Mouse (Mus musculus): ENCODE measurements around the gene Pnpla8. TPM values are rescaled to one million over a fixed set of nuclear protein-coding genes. Genes with fewer than 3 reads are reported as not detected.

Gene Pnpla8
- 59.8 TPM for polyA plus RNA-seq (2015; fragmentation: Illumina TruSeq; extraction: RNeasy Lipid Tissue Mini Kit (QIAGEN cat#74804); ENCODE audit: insufficient read depth, low replicate concordance)

DNA sequence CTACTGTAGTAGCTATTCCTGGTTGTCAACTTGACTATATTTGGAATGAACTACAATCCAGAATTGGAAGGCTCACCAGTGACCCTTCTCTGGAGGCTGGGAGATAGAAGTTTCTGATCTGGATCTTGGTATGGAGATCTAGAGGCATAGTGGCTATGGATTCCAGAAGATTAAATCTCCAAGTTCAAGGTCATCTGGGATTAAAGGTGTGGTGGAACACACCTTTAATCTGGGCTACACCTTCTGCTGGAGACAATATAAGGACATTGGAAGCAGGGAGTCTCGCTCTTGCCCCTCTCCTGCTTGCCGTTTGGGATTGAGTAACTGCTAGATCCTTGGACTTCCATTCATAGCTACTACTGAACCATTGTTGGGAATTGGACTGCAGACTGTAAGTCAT lies at the start of gene Pnpla8:
TSS of gene Pnpla8 (plus strand) at position 301 of the 400 bp plus-strand sequence.

DNA sequence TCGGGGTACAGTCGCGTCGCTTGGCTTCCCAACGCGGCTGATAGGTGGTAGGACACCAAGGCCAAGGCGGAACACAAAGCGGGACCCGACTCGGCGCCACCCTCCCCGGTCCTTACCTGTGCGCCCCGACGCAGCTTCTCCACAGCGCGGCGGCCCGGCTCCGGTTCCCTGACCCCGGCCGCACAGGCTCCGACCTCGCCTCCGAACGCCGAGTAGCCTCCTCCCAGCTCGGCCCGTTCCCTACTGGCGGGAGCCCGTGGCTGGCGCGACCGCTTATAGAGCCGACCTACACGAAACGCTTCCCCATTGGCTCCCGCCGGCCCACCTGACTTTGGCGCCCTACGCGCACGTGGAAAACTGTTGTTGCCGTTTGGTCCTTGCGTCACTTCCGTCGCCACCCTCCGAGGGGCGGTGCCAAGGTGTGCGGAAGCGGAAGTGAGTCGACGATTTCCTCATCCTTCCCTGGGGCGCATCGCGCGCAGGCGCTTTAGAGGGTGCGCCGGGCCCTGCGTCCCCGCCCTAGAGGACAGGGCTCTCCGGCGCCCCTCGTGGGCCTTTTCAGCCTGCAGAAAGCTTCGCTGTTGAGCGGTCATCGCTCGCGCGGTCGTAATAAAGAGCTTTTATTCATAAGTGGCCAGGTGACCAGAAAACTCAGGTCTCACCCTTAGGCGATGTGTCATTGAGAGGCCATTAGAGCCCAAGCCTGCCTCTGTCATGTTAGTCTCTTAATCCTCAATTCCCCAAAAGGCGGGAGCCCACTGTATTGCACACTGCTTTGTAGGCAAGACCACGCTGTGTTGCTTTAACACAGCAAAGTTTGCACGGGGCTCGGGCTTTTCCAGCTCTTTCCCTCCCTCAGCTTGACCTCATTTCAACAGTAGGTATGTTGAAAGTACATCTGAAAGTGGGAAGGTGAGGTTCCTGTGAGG lies 11.1 kb upstream of the Pnpla8 start, which contains the start of gene Dnajb9:
TSS of gene Dnajb9 (minus strand) at position 503 of the 929 bp plus-strand sequence.

DNA sequence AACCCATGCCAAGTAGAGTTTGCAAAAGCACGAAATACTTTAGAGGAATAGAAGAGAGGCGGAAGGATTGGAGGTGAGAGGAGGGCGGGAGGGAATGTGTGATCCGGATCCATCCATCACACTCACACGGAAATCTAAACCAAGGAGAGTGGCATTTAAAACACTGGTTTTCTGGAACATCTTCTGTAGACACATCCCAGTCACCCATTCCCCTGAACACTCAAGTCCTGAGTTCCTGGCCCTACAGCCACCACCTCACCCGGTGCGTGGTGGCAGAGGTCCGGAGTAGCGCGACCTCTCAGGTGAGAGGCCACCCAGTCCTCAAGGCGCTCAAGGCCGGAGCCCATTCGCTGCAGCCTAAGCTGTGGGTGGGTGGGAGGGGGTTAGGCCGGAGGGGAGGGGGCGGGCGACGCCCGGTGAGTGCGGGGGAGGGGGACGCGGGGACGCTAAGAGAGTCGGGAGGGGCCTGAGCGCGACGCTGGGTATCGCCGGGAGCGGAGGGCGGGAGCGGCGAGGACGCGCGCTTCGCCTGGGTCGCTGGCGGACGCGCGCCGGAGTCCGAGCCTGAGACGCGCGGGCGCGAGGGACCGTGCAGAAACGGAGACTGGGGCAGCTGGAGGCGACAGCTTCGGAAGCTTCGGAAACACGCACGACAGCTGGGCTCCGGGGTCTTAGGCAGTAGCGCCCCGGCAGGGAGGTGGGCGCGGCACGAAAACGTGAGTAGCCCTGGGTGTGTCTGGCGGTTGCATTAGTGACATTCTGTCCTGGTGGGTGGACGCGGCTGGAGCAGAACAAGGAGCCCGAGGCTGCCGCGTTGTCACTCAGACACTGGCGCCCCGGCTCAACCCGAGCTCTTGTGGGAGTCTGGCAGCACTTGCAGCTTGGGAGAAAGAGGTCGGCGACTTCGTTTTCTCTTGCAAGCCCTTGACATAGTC lies 107.5 kb downstream of the Pnpla8 start, which contains the start of gene Nrcam:
TSS of gene Nrcam (plus strand) at position 505 of the 935 bp plus-strand sequence.

Other genes starting within 250 kb of the Pnpla8 start
- gene Dnajb9, start 11.0 kb upstream of the Pnpla8 start, polyA plus RNA-seq (2015; fragmentation: Illumina TruSeq; extraction: RNeasy Lipid Tissue Mini Kit (QIAGEN cat#74804); ENCODE audit: insufficient read depth, low replicate concordance): 48.9 TPM
- 0.29 TPM for gene Nrcam, start 107.5 kb downstream of the Pnpla8 start, polyA plus RNA-seq (2015; fragmentation: Illumina TruSeq; extraction: RNeasy Lipid Tissue Mini Kit (QIAGEN cat#74804); ENCODE audit: insufficient read depth, low replicate concordance)